Mouse (Mus musculus) ovary, adult 18-20 months (tissue): ENCODE results near the gene Tas1r2.

ENCODE experiments used
- DNase-seq: peaks from one replicate; pipeline ENCODE4 v3.0.0; 2022; ENCODE audit warnings: low spot score, mixed read lengths

The Tas1r2 gene

GRCm38 (mm10) chr4:139638356-139638755 lies 15.0 kb upstream of the Tas1r2 start:
- no peak for DNase-seq

DNA sequence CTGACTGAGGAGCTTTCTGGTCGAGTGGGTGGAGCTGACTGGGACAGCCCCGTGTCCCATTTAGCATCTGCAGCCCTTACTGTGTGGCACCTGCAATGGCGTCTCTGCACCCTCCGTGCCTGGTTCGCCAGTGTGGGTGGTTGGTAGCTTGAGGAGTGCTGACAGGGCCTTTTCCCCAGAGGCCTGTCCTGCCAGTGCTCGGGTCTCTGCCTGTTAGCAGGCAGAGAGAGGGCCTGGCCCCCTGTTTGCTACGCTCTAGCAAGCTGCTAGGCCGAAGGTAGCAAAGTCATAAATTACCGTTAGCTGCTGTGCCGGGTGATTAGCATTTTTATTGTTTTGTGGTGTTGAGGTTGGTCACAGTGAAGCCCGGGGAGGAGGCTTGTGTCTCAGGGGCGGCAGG lies 13.5 kb upstream of the Tas1r2 start:
- no peak for DNase-seq

DNA sequence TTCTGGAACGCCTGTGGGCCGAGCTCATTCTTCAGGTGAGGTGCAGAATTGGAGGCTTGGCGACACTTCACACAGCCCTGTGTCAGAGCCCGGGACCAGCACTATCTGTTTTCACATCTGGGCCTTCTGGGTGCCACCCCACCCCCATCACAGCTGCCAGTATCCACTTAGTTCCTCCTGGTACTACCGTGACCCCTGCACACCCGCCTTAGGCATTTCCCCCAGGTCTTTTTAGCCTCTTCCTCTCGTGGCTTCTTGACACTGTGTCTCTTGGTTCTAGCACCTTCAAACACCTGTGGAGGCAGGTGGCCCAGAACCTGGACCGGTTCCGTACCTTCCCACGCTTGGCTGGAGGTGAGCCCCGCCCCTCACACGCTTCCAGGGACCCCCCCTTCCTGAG lies 13.0 kb upstream of the Tas1r2 start:
- no peak for DNase-seq

- no peak for DNase-seq
Measured at GRCm38 (mm10) chr4:139640775-139641174, 12.6 kb upstream of the Tas1r2 start.

DNA sequence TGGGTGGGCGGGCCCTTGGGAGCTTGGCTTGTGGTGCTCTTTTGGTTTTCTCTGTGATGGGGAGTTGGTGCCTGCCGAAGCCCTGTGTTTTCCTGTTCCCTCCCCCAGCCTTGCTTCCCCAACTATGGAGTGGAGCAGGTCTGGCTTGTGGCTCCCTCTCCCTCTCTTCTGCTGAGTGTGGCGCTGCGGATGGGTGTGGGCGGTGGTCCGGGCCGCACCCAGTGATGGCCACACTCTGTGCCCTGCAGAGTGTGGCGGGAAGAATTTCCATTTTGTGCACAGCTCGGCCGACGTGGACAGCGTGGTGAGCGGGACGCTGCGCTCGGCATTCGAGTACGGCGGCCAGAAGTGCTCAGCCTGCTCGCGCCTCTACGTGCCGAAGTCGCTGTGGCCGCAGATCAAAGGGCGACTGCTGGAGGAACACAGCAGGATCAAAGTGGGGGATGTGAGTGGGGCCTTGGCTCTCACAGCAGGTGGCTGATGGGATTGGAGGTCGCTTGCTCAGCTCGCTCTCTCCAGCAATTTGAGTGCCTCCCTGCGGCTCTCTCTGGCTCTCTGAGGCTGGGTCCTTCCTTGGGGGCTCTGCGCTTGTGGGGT lies 11.4 kb upstream of the Tas1r2 start:
- no peak for DNase-seq

GRCm38 (mm10) chr4:139643972-139644371 lies 9.4 kb upstream of the Tas1r2 start:
- no peak for DNase-seq

- DNase-seq, result no peak
Measured at GRCm38 (mm10) chr4:139646916-139647315, 6.4 kb upstream of the Tas1r2 start.

DNA sequence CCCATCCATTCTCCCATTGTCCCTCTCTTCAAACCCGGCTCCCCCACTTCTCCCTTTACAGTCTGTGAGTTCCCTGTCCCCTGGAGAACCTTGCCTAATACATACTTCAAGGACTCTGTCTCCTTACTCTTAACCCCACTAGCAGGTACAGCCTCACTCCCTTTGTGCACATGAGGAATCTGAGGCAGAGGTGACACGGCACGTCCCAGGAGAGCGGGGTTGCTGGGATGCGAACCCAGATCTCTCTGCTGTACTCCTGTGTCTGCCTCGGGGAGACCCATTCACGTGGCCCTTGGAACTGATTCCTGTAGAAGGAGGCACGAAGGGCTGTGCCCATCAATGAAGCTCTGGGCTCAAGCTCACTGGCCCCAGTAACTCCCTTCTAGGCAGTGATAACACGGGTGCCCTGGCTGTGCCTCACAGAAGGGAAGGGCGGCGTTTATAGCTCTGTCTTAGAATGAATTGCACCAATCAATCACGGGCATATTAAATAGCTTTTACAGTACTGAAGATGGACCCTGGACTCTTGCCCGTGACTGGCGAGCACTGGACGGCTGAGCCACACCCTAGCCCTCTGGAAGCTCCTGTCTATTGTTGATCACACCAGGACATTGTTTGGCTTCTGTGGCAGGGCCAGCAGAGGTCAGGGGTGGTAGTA lies 3.1 kb upstream of the Tas1r2 start:
- no peak for DNase-seq

DNA sequence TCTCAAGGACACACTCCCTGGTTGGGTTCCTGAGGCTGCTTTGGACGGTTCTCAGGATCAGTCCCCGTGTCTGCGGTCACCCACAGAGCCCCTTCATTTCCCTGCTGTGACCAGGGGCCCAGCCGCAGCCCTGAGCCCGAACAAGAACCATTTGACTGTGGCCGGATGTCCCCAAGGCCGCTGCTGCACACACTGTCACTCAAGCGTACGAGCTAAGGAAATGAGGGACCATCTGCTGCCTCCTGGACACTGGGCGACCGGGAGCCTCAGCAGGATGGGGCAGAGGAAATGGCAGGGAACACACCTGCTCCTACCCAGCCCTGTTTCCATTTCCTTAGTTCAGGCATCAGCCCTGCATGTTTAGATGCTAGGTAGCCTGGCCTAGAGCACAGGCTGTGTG lies 2.4 kb upstream of the Tas1r2 start:
- DNase-seq, result no peak

DNA sequence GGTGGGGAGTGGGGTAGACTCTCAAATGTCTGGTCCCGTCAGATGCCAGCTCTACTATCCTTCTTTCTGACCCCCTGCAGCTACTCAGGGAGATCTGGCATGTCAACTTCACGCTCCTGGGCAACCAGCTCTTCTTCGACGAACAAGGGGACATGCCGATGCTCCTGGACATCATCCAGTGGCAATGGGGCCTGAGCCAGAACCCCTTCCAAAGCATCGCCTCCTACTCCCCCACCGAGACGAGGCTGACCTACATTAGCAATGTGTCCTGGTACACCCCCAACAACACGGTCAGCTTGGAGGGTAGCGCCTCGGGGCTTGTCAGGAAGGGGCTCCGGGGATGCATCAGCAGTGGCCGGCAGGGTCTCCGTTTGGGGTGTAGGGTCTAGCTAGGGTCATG lies 8.6 kb downstream of the Tas1r2 start:
- DNase-seq, result no peak

DNA sequence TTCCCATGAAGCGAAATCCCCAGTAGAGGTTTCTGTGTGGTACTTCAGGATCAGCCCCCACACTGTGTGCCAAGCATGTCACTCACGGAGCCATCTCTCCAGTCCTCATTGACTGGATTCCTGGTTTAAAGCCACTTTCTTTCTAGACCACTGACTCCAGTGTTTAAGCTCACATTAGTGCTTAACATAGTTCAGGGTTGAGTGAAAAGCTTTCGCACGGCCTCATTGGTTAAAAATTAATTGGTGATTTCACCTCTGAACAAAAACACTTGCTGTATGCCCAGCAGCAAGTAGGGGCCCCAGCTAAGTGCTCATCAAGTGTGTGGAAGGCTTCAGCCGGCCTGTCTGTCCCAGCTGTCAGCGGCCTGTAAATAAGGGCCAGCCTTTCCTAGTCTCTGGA lies 14.3 kb downstream of the Tas1r2 start:
- DNase-seq, result no peak

- DNase-seq, result no peak
Measured at GRCm38 (mm10) chr4:139669847-139670246, 16.5 kb downstream of the Tas1r2 start.

DNA sequence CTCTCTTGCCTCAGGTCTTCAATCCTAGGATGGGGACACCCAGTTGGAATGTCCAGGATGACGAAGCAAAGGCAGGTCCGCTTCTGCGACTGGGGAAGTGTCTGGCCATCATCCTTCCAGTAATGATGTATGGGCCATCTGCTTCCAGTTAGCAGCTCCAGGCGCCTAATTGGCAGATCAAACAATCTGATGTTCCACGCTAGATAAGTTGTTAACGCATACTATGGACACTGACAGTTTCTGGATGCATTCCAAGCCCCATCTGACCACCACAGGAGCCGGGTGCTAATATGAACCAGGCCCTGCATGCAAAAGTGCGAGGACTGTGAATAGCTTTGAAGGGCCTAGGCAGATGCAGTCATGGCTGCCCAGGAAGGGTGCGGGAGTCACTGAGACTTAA lies 22.4 kb downstream of the Tas1r2 start:
- no peak for DNase-seq

- DNase-seq, result peak; percentile 32
Measured at GRCm38 (mm10) chr4:139683728-139684638, 30.6 kb downstream of the Tas1r2 start.

DNA sequence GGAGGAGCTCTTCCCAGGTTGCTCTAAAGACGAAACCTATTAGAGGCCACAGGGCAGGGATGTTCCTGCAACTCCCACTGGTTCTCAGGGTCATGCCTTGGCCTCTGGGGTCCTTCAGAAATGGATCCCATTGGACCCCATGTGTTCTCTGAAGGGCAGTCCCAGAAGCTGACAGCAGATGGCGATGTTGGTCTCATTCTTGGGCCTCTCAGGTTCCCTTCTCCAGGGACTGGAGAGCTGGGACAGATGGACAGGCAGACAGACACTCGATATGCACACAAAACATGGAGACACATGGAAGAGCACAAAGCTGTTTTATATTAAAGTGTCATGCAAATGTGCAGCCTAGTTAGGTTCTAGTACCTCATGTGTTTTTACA lies 31.3 kb downstream of the Tas1r2 start:
- DNase-seq, result peak; percentile 7

DNA sequence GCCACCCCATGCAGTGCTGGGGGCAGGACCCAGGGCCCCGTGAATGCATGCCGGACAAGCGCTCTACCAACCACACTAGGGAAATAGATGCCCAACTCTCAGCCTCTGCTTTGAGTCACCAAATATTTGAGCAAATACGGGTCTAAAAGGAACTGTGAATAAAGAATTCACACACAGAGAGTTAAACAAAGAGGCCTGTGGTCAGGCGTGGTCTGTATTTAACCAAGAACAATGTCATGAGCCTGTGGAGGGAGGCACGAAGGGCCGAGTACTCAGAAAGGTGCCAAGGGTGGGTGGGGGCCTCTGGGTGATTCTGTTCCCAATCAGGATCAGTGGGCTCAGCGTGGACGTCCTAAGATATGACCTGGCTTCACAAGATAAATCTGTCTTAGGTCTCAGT lies 34.7 kb downstream of the Tas1r2 start:
- DNase-seq, result no peak

DNA sequence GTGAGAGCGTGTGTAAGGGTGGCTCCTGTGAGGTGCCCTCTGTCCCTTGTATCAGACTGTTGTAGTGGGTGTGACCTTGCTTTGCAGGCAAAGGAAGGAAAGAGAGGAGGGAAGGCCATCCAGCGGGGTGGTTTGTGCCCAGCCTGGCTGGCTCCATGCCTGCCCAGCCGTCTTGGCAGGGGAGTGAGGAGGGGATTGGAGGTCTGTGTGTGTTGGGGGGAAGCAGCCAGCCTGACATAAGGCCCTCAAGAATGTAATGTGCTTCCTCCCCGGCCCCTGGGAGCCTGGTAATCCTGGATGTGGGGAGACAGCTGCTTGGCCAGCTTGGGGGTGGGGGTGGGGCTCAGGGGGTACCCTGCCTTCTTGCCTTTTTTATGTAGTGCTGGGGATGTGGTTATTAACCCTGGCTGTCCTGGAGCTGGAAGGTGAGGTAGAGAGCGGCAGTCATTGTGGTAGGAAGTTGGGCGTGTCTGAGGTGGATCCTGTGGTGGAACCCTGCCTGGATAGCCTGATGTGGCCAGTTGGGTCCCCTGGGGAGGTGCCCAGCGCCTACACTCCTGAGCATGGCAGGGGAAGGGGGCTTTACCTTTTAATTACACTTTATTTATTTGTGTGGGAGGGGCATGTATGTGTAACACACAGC lies 36.4 kb downstream of the Tas1r2 start:
- no peak for DNase-seq

DNA sequence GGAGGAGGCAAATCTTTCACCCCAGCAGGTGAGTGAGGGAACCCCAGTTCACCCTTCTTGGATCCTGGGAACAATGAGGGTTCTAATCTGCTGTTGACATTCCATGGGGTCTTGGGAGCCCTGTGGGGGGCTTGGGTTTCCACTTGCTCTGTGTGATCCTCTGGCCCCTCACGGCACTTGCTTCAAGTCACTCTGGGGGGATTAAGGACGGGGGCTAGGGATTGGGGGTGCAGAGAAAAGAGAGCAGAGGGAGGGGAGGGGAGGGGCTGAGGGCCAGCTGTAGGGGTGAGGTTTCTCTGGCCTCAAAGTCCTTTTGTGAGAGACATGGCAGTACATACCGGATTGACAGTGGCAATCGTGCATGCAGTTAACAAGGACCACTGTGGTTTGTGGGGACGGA lies 40.0 kb downstream of the Tas1r2 start:
- DNase-seq, result no peak

DNA sequence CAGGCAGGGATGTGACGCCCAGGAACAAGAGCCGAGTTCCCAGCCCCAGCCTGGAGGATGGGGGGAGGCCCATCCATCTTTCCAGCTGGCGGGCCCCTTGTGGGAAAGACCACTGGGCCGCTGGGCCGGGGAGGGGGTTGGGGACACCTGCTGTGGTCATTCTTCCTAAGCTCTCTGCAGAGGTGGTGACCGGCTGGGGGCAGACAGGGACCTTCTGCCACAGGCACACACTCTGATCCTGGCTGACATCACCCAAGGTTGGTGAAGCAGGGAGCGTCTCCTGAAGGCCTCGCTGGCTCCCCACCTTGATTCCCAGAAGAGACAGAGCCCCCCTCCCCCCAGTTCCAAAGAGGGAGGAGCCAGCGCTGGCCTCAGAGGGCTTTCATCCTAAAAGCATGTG lies 44.4 kb downstream of the Tas1r2 start:
- no peak for DNase-seq

DNA sequence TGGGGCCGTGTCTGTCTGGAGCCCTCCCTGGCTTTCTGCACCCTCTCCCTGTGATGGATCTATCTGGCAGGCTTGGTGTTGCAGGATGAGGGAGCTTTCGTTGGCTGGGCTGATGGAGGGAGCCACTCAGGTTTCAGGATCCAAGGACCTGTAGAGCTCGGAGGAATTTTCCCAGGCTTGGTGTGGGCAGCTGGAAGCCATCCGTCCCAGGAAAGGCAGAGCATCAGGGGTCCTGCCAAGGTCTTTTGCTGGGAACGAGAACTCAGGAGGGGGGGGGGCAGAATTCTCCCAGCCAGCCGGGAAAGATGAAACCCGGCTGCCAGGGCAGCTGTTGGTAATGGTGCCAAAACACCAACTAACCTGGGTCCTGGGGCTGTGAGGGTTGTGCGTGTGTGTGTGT lies 45.3 kb downstream of the Tas1r2 start:
- DNase-seq, result no peak

DNA sequence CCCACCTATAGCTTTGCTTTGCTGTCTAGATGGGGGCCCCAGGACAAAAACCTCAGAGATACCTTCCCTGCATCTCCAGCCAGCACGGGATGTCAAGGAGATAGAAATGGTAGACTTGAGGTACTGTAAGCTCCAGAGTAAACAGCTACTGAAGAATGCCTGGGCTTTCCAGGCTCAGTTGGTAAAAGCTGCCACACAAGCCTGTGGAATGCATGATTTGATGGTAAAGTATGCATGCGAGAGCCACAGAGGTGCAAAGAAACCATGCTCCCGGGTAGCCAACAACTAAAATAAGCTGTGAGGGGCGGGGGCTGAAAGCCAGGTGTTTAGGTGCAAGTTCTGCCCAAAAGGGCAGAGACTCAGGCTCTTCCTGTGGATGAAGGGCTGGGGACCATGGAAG lies 49.6 kb downstream of the Tas1r2 start:
- DNase-seq, result no peak

GRCm38 (mm10) chr4:139703468-139703867 lies 50.1 kb downstream of the Tas1r2 start:
- no peak for DNase-seq

GRCm38 (mm10) chr4:139705986-139706385 lies 52.6 kb downstream of the Tas1r2 start:
- no peak for DNase-seq
